Mouse (Mus musculus) MEL (cell line): ENCODE measurements around the gene Myom1. TPM values are rescaled to one million over a fixed set of nuclear protein-coding genes. Genes with fewer than 3 reads are reported as not detected.
A peak's percentile ranks its signal among the peaks of the same experiment; 100 is the strongest.

ENCODE experiments used
- DNase-seq: peaks from one replicate; pipeline ENCODE4 v3.0.0; 2011; ENCODE audit warnings: low read depth, low spot score
- H3K27ac ChIP-seq: 2 replicates; pipeline ENCODE4 v1.5.1; 2012; ENCODE audit warnings: low read depth, mild to moderate bottlenecking, control low read depth, low read length, moderate library complexity; ENCODE audit not compliant: control insufficient read depth
- H3K27me3 ChIP-seq, 2 experiments: fragments of 150-350 bp in 1 of 2; sonication (generic) in 1 of 2; 2 replicates each; pipeline ENCODE4 v1.6.1; 2012; ENCODE audit warnings: low read length in 2 of 2, mild to moderate bottlenecking in 2 of 2, improper control_type of control experiment in 1 of 2, moderate library complexity in 1 of 2; ENCODE audit not compliant: insufficient read depth in 2 of 2, control insufficient read depth in 1 of 2
- H3K36me3 ChIP-seq, 2 experiments: 2 replicates each; pipeline ENCODE4 v1.6.1; 2012 to 2014; ENCODE audit warnings: low read length in 2 of 2, improper control_type of control experiment in 1 of 2, inconsistent platforms in 1 of 2, mild to moderate bottlenecking in 1 of 2; ENCODE audit not compliant: insufficient read depth in 2 of 2, control insufficient read depth in 1 of 2
- H3K4me1 ChIP-seq, 2 experiments: fragments of 150-350 bp in 1 of 2; sonication (generic) in 1 of 2; 2 replicates each; pipeline ENCODE4 v1.6.1; 2012; ENCODE audit warnings: low read length in 2 of 2, improper control_type of control experiment in 1 of 2, mild to moderate bottlenecking in 1 of 2; ENCODE audit not compliant: insufficient read depth in 2 of 2, control insufficient read depth in 1 of 2
- H3K4me3 ChIP-seq, 2 experiments: fragments of 150-350 bp in 1 of 2; sonication (generic) in 1 of 2; 2 replicates each; pipeline ENCODE4 v1.5.1; 2012; ENCODE audit warnings: low read depth in 2 of 2, low read length in 2 of 2, mild to moderate bottlenecking in 2 of 2, moderate library complexity in 2 of 2, control low read depth in 1 of 2, improper control_type of control experiment in 1 of 2; ENCODE audit not compliant: control insufficient read depth in 1 of 2, insufficient read depth in 1 of 2
- H3K79me2 ChIP-seq: 2 replicates; pipeline ENCODE4 v1.6.1; 2012; ENCODE audit warnings: mild to moderate bottlenecking, low read length, moderate library complexity; ENCODE audit not compliant: control insufficient read depth, poor library complexity, insufficient read depth
- H3K9ac ChIP-seq: 2 replicates; pipeline ENCODE4 v1.6.1; 2012; ENCODE audit warnings: low read depth, mild to moderate bottlenecking, control low read depth, low read length, moderate library complexity; ENCODE audit not compliant: control insufficient read depth, poor library complexity, severe bottlenecking
- H3K9me3 ChIP-seq: fragments of 150-350 bp; sonication (generic); replicated peaks from 2 replicates; pipeline ENCODE4 v1.6.1; 2012; ENCODE audit warnings: mild to moderate bottlenecking, low read length, improper control_type of control experiment, moderate library complexity; ENCODE audit not compliant: insufficient read depth
- CHD1 ChIP-seq: IDR thresholded peaks from 2 replicates; pipeline ENCODE4 v1.6.1; 2012; ENCODE audit warnings: low read depth, mild to moderate bottlenecking, inconsistent platforms, low read length, improper control_type of control experiment
- CTCF ChIP-seq, 3 experiments: IDR thresholded peaks in 2 of 3; conservative IDR thresholded peaks in 1 of 3; 2 replicates each; pipeline ENCODE4 v1.5.1; 2011 to 2012; ENCODE audit warnings: low read length in 3 of 3, low read depth in 2 of 3, mild to moderate bottlenecking in 2 of 3, improper control_type of control experiment in 1 of 3, inconsistent platforms in 1 of 3, mixed read lengths in 1 of 3, moderate library complexity in 1 of 3; ENCODE audit not compliant: control insufficient read depth in 1 of 3, insufficient read depth in 1 of 3, poor library complexity in 1 of 3, severe bottlenecking in 1 of 3
- E2F4 ChIP-seq: IDR thresholded peaks from 2 replicates; pipeline ENCODE4 v1.6.1; 2011; ENCODE audit warnings: low read depth, low read length, improper control_type of control experiment, borderline replicate concordance
- ETS1 ChIP-seq: IDR thresholded peaks from 2 replicates; pipeline ENCODE4 v1.6.1; 2012; ENCODE audit warnings: low read depth, mild to moderate bottlenecking, inconsistent platforms, low read length, improper control_type of control experiment, moderate library complexity
- JUND ChIP-seq: IDR thresholded peaks from 2 replicates; pipeline ENCODE4 v1.6.1; 2011; ENCODE audit warnings: low read depth, mild to moderate bottlenecking, improper control_type of control experiment, low read length
- KAT2A ChIP-seq: conservative IDR thresholded peaks from 2 replicates; pipeline ENCODE4 v1.6.1; 2012; ENCODE audit warnings: low read depth, low read length, improper control_type of control experiment, inconsistent platforms
- MAX ChIP-seq: IDR thresholded peaks from 2 replicates; pipeline ENCODE4 v1.6.1; 2011; ENCODE audit warnings: low read length, improper control_type of control experiment
- MAZ ChIP-seq: IDR thresholded peaks from 2 replicates; pipeline ENCODE4 v1.6.1; 2012; ENCODE audit warnings: low read depth, mild to moderate bottlenecking, inconsistent platforms, low read length, improper control_type of control experiment
- MXI1 ChIP-seq: IDR thresholded peaks from 2 replicates; pipeline ENCODE4 v1.6.1; 2011; ENCODE audit warnings: mild to moderate bottlenecking, low read depth, low read length, improper control_type of control experiment
- MYB ChIP-seq: IDR thresholded peaks from 2 replicates; pipeline ENCODE4 v1.6.1; 2011; ENCODE audit warnings: mild to moderate bottlenecking, low read depth, low read length, improper control_type of control experiment
- MYC ChIP-seq: IDR thresholded peaks from 2 replicates; pipeline ENCODE4 v1.6.1; 2011; ENCODE audit warnings: low read depth, mild to moderate bottlenecking, low read length, improper control_type of control experiment, moderate library complexity
- NELFE ChIP-seq: IDR thresholded peaks from 2 replicates; pipeline ENCODE4 v1.6.1; 2011; ENCODE audit warnings: low read depth, low read length, improper control_type of control experiment
- POLR2AphosphoS2 ChIP-seq: IDR thresholded peaks from 2 replicates; pipeline ENCODE4 v1.6.1; 2011; ENCODE audit warnings: low read length, improper control_type of control experiment
- RAD21 ChIP-seq: IDR thresholded peaks from 2 replicates; pipeline ENCODE4 v1.6.1; 2011; ENCODE audit warnings: mild to moderate bottlenecking, low read depth, low read length, improper control_type of control experiment
- SMC3 ChIP-seq: IDR thresholded peaks from 2 replicates; pipeline ENCODE4 v1.6.1; 2011; ENCODE audit warnings: low read depth, low read length, improper control_type of control experiment
- TBP ChIP-seq: IDR thresholded peaks from 2 replicates; pipeline ENCODE4 v1.8.0; 2011; ENCODE audit warnings: low read depth, low read length, improper control_type of control experiment
- TCF12 ChIP-seq: IDR thresholded peaks from 2 replicates; pipeline ENCODE4 v1.6.1; 2014; ENCODE audit warnings: low read depth, mild to moderate bottlenecking, inconsistent platforms, low read length, improper control_type of control experiment, moderate library complexity
- USF1 ChIP-seq: IDR thresholded peaks from 2 replicates; pipeline ENCODE4 v1.6.1; 2014; ENCODE audit warnings: low read depth, mild to moderate bottlenecking, inconsistent platforms, low read length, improper control_type of control experiment, moderate library complexity
- ZKSCAN1 ChIP-seq: IDR thresholded peaks from 2 replicates; pipeline ENCODE4 v1.6.1; 2012; ENCODE audit warnings: low read depth, mild to moderate bottlenecking, inconsistent platforms, low read length, improper control_type of control experiment, moderate library complexity
- ZMIZ1 ChIP-seq: IDR thresholded peaks from 2 replicates; pipeline ENCODE4 v1.6.1; 2012; ENCODE audit warnings: low read depth, mild to moderate bottlenecking, inconsistent platforms, low read length, improper control_type of control experiment, moderate library complexity
- polyA plus RNA-seq, 2 experiments: library from polyadenylated mRNA; stranded (reverse) in 1 of 2; unstranded in 1 of 2; fragments of >175 nt in 1 of 2; fragments of >200 nt in 1 of 2; gene quantifications; 2 replicates each; pipeline versions ENCODE4 v1.2.1 to v1.2.4; 2012; ENCODE audit warnings: low replicate concordance in 2 of 2, low read depth in 1 of 2; ENCODE audit not compliant: insufficient read length in 2 of 2, insufficient read depth in 1 of 2, missing spikeins in 1 of 2
- total RNA-seq: library from RNA; depleted of rRNA; stranded (reverse); fragments of 300-350 nt; gene quantifications from 2 replicates; pipeline ENCODE4 v1.2.3, GENCODE M21; 2012

The Myom1 gene
- total and polyA plus RNA-seq, 3 experiments: 0.65 to 0.79 TPM; not detected in 1

DNA sequence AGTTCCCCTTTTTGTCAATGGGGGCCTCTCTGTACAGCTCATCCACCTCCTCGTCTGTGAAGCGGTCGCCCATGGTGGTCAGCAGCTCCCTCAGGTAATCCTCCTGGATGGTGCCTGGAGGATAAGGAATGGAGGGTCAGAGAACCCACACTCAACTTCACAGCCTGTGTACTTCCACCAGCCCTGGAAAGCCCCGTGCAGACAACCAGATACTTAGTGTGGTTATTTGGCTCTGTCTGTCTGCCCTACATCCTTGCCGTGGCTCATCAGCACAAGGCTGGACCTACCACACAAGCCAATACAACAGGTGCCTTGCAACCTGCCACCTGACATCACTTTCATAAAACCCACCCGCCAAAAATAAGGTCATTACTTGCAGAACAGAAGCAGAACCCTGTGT is 7.8 kb upstream of the Myom1 start:
- no peaks in the 10 kb centered on the region for H3K9me3 ChIP-seq
- H3K4me3 ChIP-seq: no peak overlapping the region
- H3K9ac ChIP-seq: no peak overlapping the region
- H3K4me1 ChIP-seq: peaks cover 0 to 2% of the 10 kb centered on the region in 2 experiments; a peak in 3 of 4 replicates
- TF ChIP-seq TCF12 (no peak), POLR2AphosphoS2 (no peak), MAZ (no peak), MYC (no peak), ETS1 (no peak)
- peak; percentile 38 for DNase-seq
- no peak overlapping the region for H3K27ac ChIP-seq
- H3K79me2 ChIP-seq: peaks cover 29% of the 10 kb centered on the region
- H3K27me3 ChIP-seq: no peaks in the 10 kb centered on the region
- peaks cover 10 to 12% of the 10 kb centered on the region in 2 experiments for H3K36me3 ChIP-seq

DNA sequence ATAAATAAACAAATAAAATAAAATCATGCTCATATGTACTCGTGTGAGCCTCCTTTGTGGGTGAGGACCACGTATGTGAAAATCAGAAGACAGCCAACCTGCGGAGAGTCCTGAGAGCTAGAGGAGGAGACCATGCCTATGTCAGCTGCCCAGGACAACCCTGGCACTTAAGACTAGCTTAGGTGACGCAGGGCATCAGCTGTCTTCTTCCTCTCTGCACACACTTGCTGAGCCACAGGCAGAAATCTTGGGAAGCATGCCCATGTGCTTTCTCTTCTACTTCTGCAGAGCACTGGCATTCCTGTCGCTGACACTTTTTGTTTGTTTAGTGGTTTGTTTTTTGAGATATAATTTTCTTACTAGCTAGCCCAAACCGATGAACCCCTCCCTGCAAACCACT is 6.9 kb upstream of the Myom1 start:
- Histone ChIP-seq H3K4me1 (peaks cover 0 to 7% of the 10 kb centered on the region in 2 experiments; a peak in 3 of 4 replicates), H3K4me3 (no peak overlapping the region), H3K9me3 (no peaks in the 10 kb centered on the region), H3K27ac (no peak overlapping the region), H3K79me2 (peaks cover 31% of the 10 kb centered on the region), H3K27me3 (no peaks in the 10 kb centered on the region), H3K36me3 (peaks cover 12 to 17% of the 10 kb centered on the region in 2 experiments), H3K9ac (no peak overlapping the region)
- no peak for DNase-seq
- TF ChIP-seq TBP (no peak), MXI1 (no peak), CHD1 (no peak), MAX (no peak), SMC3 (no peak), KAT2A (no peak), ETS1 (no peak), USF1 (no peak), ZKSCAN1 (no peak), RAD21 (no peak), ZMIZ1 (no peak), MAZ (no peak), NELFE (no peak), MYC (no peak), MYB (no peak), E2F4 (no peak), CTCF (IDR thresholded peaks at IDR 0.05 in 2 of 3, conservative IDR thresholded peaks at IDR 0.05 in 1 of 3; ENCODE audit: control insufficient read depth in 1 of 3, insufficient read depth in 1 of 3, low read depth in 2 of 3, low read length in 3 of 3, poor library complexity in 1 of 3, severe bottlenecking in 1 of 3) (no peak), JUND (no peak)
- TF ChIP-seq, all 39 proteins: peak for 0
